Mouse (Mus musculus): ENCODE measurements around the gene Gpr55.

The Gpr55 gene

GRCm38 (mm10) chr1:85957942-85958619 is 2.7 kb downstream of the Gpr55 start:
- DNase-seq (ENCODE audit: low spot score in 2 of 2): peak in 1 of 2 experiments; percentile 60

- no peak for DNase-seq (ENCODE audit: low spot score in 2 of 2)
Measured at GRCm38 (mm10) chr1:85957290-85957689, 3.5 kb downstream of the Gpr55 start.

DNA sequence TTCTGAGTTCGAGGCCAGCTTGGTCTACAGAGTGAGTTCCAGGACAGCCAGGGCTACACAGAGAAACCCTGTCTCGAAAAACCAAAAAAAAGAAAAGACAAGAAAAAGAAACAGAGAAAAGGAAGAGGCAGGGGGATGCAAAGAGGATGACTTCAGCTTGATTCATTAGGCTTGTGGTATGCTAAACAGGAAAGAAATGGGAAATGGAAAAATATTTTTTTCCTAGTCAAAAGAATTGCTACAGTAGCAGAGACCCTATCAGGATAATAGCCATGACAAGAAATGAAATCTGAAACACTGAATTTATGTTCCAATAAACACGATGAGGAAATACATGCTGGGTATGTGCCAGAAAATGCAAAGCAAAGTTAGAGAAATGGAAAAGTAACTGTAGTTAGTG is 5.7 kb downstream of the Gpr55 start:
- no peak for DNase-seq (ENCODE audit: low spot score in 2 of 2)

DNA sequence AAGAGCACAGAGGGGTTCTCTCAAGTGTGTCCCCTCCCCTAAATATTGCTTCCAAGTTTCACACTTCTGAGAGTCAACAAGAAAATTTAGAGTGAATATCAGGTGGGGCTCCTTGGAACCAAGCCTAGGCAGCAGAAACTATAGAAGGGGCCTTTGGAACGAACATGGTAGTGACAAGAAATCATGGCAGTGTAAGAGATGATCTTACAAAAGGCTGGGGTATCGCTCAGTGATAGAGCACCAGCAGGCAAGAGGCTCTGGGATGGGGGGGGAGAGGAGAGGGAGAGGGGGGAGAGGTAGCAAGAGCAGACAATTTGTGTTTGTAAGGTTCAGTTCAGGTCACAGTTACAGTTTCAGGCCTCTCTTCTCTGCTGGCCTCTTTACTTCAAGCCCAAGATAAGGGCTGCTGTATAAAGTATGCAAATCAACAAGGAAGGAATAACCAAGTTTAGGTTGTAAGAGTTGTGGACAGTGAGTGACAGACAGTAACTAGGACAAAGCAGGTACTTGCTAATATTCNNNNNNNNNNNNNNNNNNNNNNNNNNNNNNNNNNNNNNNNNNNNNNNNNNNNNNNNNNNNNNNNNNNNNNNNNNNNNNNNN is 11.6 kb downstream of the Gpr55 start:
- DNase-seq (ENCODE audit: low spot score in 2 of 2): no peak

GRCm38 (mm10) chr1:85942318-85942717 is 18.5 kb downstream of the Gpr55 start:
- DNase-seq (ENCODE audit: low spot score in 2 of 2): no peak

GRCm38 (mm10) chr1:85937323-85937722 is 23.5 kb downstream of the Gpr55 start:
- no peak for DNase-seq (ENCODE audit: low spot score in 2 of 2)

GRCm38 (mm10) chr1:85936265-85936664 is 24.5 kb downstream of the Gpr55 start:
- DNase-seq (ENCODE audit: low spot score in 2 of 2): no peak

- peak; percentile 74 to 77 for DNase-seq (ENCODE audit: low spot score in 2 of 2)
Measured at GRCm38 (mm10) chr1:85935148-85935852, 25.5 kb downstream of the Gpr55 start.

- DNase-seq (ENCODE audit: low spot score in 2 of 2): no peak
Measured at GRCm38 (mm10) chr1:85934560-85934959, 26.2 kb downstream of the Gpr55 start.

DNA sequence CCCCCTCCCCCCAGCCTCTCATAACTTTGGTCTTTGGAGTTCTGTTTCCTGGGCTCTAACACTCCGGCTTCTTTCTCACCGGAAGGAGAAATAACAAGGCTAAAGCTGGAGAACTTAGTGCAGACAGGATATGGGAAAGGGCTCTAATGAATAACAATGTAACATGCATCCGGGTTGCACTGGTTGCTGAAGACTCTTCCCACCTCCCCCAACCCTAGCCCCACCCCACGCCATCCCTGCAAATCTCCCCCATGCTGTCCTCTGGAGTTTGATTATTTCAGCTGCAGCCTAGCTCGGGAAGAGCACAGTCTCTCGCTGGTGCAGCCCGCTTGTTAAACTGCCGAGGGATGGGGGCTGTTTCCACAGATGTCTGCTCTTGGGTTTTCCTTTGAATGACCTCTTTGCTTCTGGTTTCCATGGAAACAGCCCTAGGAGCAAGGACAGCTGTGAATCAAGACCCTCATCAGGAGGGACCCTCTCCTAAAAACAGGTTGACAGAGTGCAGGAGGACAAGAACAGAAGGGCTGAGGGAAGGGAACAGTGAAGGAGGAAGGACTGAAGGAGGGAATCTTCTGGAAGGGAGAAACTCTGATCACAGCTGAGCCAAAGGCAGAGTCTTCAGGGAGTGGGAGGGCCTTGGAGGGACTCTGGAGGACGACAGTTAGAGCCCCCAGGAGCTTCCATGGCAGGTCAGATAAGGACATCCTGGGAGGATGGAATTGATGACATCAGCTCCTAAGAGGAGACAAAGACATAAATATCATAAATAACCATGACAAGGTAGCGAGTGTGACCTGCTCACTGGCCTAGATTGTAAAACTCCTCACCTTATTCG is 27.0 kb downstream of the Gpr55 start:
- no peak for DNase-seq (ENCODE audit: low spot score in 2 of 2)

DNA sequence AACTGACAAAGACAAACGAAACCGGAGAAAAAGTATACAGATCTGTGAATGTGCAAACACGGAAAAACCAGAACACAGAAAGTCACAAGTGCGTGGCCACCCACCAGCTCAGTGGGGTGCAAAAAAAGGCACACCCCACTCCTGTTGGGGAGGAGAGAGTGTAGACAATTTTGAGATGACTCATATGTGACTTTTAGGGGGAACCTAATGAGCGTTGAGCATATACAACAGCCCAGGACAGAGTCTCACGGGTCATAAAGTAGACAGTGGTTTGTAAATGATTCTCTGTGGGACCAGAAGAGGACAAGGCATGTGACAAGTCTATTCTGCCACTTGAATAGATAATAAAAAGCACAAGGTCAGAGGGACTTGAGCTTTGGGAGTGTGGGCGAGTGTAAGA is 27.6 kb downstream of the Gpr55 start:
- DNase-seq (ENCODE audit: low spot score in 2 of 2): no peak

DNA sequence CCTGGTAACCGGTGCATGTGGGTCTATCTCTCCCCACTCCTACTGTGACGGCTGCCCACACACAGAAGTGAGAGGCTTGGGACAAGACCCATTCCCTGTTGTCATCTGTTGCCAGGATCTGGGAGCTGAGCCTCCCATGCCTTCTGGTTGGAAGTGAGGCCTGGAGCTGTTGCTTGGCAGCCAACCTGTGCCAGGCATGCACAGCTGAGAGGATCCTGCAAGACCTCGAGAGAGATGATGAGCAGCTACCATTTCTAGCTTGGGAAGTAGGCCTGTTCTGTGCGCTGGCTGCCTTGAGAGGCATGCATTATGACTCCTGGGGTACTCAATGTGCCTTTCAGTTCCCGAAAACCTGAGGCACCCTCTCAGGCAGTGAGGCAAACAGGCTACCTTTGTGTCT is 29.6 kb downstream of the Gpr55 start:
- no peak for DNase-seq (ENCODE audit: low spot score in 2 of 2)

- DNase-seq (ENCODE audit: low spot score in 2 of 2): no peak
Measured at GRCm38 (mm10) chr1:85929406-85929805, 31.4 kb downstream of the Gpr55 start.

DNA sequence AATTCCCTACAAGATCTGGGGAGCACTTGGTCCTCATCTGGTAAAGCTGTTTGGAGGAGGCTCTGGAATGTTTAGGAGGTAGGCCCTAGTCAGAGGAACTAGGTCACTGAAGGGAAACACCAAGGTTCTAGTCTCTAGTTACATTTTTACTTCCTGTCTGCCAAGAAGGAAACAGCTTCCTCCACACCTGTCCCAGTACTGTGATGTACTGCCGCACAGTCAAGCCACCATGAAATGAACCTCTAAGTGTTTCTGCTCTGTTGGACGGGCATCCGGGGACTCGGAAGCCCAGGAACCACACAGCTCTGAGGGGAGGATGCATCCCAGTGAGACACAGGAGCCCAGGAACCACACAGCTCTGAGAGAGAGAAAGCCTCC is 32.1 kb downstream of the Gpr55 start:
- no peak for DNase-seq (ENCODE audit: low spot score in 2 of 2)

- peak; percentile 75 to 77 for DNase-seq (ENCODE audit: low spot score in 2 of 2)
Measured at GRCm38 (mm10) chr1:85928057-85928687, 32.6 kb downstream of the Gpr55 start, which contains the start of gene 4933407L21Rik. Gene 4933407L21Rik (plus strand): TSS chr1:85928483.

DNA sequence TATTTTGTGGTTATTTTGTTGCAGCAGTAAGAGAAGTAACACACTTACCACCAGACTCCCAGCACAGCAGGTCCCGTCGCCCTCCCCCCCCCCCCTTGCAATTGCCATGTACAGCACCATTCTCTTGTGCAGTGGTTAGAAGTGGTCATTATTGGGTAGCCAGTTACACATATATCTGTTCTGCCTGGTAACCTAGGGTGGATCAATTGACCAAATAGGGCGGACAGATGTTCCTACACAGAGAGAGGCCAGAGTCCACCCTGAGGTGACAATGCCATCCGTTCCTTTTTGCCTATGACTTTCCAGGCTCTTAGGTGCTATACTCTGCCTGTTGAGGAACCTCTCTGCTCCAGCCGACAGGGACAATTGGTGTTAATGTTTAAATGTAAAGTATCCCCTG is 35.6 kb downstream of the Gpr55 start:
- DNase-seq (ENCODE audit: low spot score in 2 of 2): no peak

DNA sequence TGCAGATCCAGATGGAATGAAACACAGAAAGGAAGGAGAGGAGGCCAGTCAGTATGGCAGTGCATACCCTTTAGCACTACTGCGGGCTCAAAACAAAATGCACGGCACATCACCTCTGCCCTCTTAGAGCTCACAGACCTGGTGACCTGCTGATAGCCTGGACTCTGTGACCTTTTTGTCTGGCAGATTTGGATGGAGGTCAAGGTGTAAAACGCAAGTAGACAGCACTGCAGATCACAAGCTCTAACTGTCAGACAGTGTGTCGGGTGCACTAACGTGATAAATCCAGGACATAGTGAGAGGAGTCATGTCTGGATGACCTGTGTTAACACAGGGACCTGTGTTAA is 38.0 kb downstream of the Gpr55 start:
- DNase-seq (ENCODE audit: low spot score in 2 of 2): no peak

DNA sequence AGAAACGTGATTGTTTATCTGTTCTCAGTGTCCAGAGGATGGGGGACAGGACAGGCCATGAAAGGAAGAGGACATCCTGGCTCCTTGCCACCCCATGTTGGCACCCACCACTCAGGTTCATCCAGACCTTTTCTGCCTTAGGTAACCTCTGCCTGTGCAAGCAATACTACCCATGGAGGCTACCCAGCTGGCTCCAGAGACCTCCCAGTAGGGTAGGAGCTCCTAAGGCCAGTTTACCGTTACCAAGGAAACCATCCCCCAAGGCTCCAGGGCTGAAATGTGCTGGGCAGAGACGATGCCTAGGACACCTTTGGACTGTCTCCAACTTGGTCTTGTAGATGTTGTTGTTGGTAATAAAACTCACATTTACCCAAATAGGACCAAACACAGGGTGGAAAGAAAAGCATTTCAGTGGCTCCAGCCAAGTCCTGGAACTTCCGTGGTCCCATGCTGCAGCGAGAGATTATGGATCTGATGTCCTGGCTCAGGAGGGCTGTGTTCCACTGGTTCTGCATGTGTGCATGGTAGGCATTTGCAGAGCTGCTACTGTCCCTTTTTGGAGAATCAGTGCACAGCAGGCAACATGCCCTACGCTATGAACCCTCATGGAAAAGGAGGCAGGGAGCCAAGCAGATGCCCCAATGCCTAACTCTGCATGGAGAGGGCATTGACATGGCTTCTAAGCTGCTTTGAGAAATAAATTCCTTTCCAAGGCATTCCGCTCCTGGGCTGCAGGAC is 38.5 kb downstream of the Gpr55 start:
- no peak for DNase-seq (ENCODE audit: low spot score in 2 of 2)

- no peak for DNase-seq (ENCODE audit: low spot score in 2 of 2)
Measured at GRCm38 (mm10) chr1:85921725-85922124, 39.1 kb downstream of the Gpr55 start.

GRCm38 (mm10) chr1:85919621-85920020 is 41.2 kb downstream of the Gpr55 start:
- DNase-seq (ENCODE audit: low spot score in 2 of 2): no peak

DNA sequence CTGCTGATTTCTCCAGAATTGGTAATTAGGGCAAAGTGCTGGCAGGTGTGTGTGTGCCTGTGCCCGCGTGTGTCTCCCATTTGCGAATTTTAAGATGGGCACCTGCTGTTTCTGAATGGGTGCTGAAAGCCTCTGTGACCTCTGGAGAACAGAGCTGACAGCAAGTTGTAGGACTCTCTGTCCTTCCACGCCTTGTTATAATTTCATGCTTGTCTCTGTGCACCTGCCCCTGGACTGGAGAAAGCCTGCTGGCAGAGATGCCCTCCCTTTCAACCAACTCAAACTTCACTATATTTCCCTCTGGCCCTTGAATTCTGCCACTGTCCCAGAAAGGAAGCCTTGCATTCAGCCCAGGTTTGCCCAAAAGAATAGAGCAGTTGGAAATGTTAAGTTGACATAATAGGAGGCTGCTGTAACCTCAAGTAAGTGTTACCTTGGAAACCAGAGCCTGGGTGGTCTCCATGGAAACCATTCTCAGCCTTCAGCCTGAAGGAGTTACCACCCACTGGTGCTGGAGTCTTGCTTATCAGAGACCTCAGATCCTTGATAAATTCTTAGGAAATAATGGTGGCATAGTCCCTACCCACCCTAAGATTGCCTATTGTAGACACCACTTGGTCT is 43.9 kb downstream of the Gpr55 start:
- peak; percentile 80 to 82 for DNase-seq (ENCODE audit: low spot score in 2 of 2)

Data from right cerebral cortex, adult 2 months (tissue).